Mouse (Mus musculus) kidney, postnatal 0 days (tissue): ENCODE measurements around the gene Mog. TPM values are rescaled to one million over a fixed set of nuclear protein-coding genes. Genes with fewer than 3 reads are reported as not detected.
"Not testable (repeated sequence)": the region's sequence is repeated elsewhere in the genome, so short reads cannot be mapped to it uniquely, and the experiment has no call there.

Experiments
- ATAC-seq: fragments of 200-750 bp; cut with Nextera tagmentation; replicated peaks from 2 replicates; pipeline ENCODE4 v1.8.0; 2017; ENCODE audit warnings: low read depth, moderate number of reproducible peaks, moderate TSS enrichment, moderate library complexity; ENCODE audit not compliant: low FRiP score
- DNase-seq: peaks from one replicate; pipeline ENCODE4 v3.0.0-alpha.2; 2016; ENCODE audit warnings: low spot score
- H3K27ac ChIP-seq: fragments of 300-500 bp; sonication (generic); 2 replicates; pipeline ENCODE4 v1.5.1; 2014; ENCODE audit warnings: mild to moderate bottlenecking
- H3K27me3 ChIP-seq: fragments of 300-500 bp; sonication (generic); 2 replicates; pipeline ENCODE4 v1.6.1; 2014; ENCODE audit warnings: low read length, mixed read lengths; ENCODE audit not compliant: insufficient read depth
- H3K36me3 ChIP-seq: fragments of 300-500 bp; sonication (generic); 2 replicates; pipeline ENCODE4 v1.6.1; 2014; ENCODE audit warnings: low read length, mixed read lengths; ENCODE audit not compliant: insufficient read depth
- H3K4me1 ChIP-seq: fragments of 300-500 bp; sonication (generic); replicated peaks from 2 replicates; pipeline ENCODE4 v1.6.1; 2014; ENCODE audit warnings: antibody characterized with exemption, low read length, mixed read lengths; ENCODE audit not compliant: insufficient read depth
- H3K4me2 ChIP-seq: fragments of 300-500 bp; sonication (generic); 2 replicates; pipeline ENCODE4 v1.6.1; 2014; ENCODE audit warnings: mild to moderate bottlenecking, low read length, moderate library complexity, mixed read lengths
- H3K4me3 ChIP-seq: fragments of 300-500 bp; sonication (generic); replicated peaks from 2 replicates; pipeline ENCODE4 v1.5.1; 2014; ENCODE audit warnings: low read depth, low read length
- H3K9ac ChIP-seq: fragments of 300-500 bp; sonication (generic); 2 replicates; pipeline ENCODE4 v1.6.1; 2014; ENCODE audit warnings: low read depth, low read length
- H3K9me3 ChIP-seq: fragments of 300-500 bp; sonication (generic); replicated peaks from 2 replicates; pipeline ENCODE4 v1.6.1; 2016; ENCODE audit warnings: low read length, inconsistent platforms, mixed read lengths
- CTCF ChIP-seq: IDR thresholded peaks from 2 replicates; pipeline ENCODE4 v1.5.1; 2016; ENCODE audit warnings: antibody characterized with exemption, low read depth, mild to moderate bottlenecking, moderate library complexity
- WGBS: fragments of 180-500 bp; shearing (Covaris S2); extraction: QIAGEN DNeasy Blood & Tissue Kit; methylation state at CpG from one replicate; pipeline ENCODE4 v1.1.7; 2014; 5-methylcytosine and 5-hydroxymethylcytosine counted together
- polyA plus RNA-seq: library from polyadenylated mRNA; unstranded; fragments of >200 nt; fragmentation: Nextera tagmentation; extraction: Ambion mirVana; gene quantifications from 2 replicates; pipeline ENCODE4 v1.2.1, GENCODE M21; 2015

Mog gene
- polyA plus RNA-seq, 1 experiment from 2014 or later, result not detected

DNA sequence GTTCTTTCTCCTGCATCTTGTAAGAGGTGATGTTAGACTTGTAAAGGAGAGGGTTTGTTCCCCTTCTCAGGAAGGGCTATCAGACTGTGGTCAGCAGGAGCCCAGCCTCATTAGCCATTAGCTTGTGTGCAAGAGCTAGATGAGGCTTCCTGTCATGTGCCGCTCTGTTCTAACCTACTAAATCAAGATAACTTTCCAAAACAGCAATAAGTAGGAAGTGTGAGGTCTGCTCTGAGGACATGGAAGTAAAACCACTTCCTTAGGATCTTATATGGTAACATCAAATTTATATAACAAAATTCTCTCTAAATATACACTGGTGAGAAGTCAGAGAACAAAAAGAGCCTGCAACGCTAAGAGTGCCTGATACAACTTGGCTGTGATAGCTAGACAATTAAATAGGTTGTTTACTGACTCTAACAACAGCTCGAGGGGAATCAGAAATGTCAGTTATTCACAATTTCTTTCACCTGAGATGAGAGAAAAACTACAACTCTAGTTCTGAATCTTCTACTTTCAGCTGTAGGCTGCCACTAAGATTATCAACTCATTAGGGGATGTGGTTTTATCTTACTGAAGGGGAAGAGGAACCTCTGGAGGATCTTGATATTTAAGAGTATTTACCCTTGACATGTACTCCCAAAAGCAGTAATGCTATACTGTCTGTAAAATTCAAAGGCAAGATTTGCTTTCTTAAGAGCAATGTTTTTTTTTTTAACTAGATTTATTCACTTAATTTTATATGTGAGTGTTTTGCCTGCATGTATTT is 30.7 kb downstream of the Mog start:
- 64% methylated on average over 3 of the region's 3 CpGs for WGBS
- Histone ChIP-seq H3K36me3 (no peaks in the 10 kb centered on the region), H3K27ac (no peak overlapping the region), H3K4me2 (no peak overlapping the region), H3K27me3 (peaks cover 10% of the 10 kb centered on the region; the same call in 1 of the 2 replicates), H3K4me3 (no peak overlapping the region), H3K9me3 (no peaks in the 10 kb centered on the region), H3K9ac (no peak overlapping the region), H3K4me1 (no peaks in the 10 kb centered on the region)
- ATAC-seq (no peak), DNase-seq (no peak)
- no peak for TF ChIP-seq CTCF

DNA sequence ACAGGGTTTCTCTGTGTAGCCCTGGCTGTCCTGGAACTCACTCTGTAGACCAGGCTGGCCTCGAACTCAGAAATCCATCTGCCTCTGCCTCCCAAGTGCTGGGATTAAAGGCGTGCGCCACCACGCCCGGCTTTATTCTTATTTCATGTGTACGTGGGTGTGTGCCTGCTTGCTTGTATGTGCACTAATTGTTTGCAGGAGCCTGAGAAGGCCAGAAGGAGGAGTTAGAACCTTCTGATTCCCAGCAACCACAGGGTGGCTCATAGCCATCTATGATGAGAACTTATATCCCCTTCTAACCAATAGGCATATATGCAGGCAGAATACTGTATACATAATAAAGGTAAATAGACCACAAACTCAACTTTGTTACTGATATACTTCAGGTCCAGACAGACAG is 32.6 kb downstream of the Mog start:
- H3K27ac ChIP-seq, H3K4me1 ChIP-seq, ATAC-seq, H3K9me3 ChIP-seq, H3K4me3 ChIP-seq, H3K4me2 ChIP-seq, DNase-seq, H3K9ac ChIP-seq, H3K36me3 ChIP-seq: not testable (repeated sequence)
- WGBS, result 93% methylated on average over 6 of the region's 6 CpGs
- peaks cover 10% of the 10 kb centered on the region; the same call in 1 of the 2 replicates for H3K27me3 ChIP-seq

DNA sequence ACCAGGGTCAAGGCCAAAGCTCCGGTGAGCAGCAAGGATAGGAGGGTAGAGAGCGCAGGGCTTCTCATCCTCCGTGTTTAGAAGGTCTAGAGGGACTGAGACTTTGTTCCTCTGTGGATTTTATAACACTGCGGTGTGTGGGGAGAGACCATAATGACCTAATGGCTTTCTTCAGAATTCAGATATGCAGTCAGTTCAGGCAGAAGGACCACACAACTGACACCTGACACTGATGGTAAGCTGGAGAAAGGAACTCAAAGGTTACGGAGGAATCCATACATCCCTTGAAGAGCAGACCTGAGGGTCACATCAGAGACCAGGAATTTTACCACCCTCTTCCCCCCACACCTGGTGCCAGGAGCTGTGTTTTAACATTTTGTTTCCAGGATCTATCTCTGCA is 33.8 kb downstream of the Mog start, which contains the start of gene H2-M5:
TSS of gene H2-M5 (minus strand) at position 101 of the 400 bp plus-strand sequence.
- no peak for ATAC-seq
- 0 out of 2 replicates have a peak within 1 kb of the TSS, but pooled peaks have one; percentile 13 for H3K4me3 ChIP-seq

GRCm38 (mm10) chr17:36988475-36988874 is 34.7 kb downstream of the Mog start:
- peak overlapping the region; percentile 35 for H3K4me2 ChIP-seq
- H3K27me3 ChIP-seq, result peaks cover 10% of the 10 kb centered on the region; the same call in 1 of the 2 replicates
- H3K4me3 ChIP-seq, result 0 out of 2 replicates have a peak overlapping the region, but pooled peaks have one; percentile 13
- H3K4me1 ChIP-seq, result no peaks in the 10 kb centered on the region
- H3K27ac ChIP-seq, result no peak overlapping the region
- DNase-seq (no peak), ATAC-seq (no peak)
- TF ChIP-seq CTCF, result no peak
- H3K9me3 ChIP-seq, result no peaks in the 10 kb centered on the region
- H3K36me3 ChIP-seq, result no peaks in the 10 kb centered on the region
- no peak overlapping the region for H3K9ac ChIP-seq
- WGBS, result 10% methylated on average over 24 of the region's 24 CpGs

More for the DNA sequence above, 33.8 kb downstream of the Mog start, which contains the start of gene H2-M5:
- DNase-seq, result no peak
- 24% methylated on average over 5 of the region's 5 CpGs for WGBS
- no peak for TF ChIP-seq CTCF
- peak within 1 kb of the TSS; percentile 35 for H3K4me2 ChIP-seq
- no peaks in the 10 kb centered on the region for H3K36me3 ChIP-seq
- H3K4me1 ChIP-seq, result no peaks in the 10 kb centered on the region
- peaks cover 10% of the 10 kb centered on the region; the same call in 1 of the 2 replicates for H3K27me3 ChIP-seq
- H3K9ac ChIP-seq, result no peak within 1 kb of the TSS
- H3K9me3 ChIP-seq, result no peaks in the 10 kb centered on the region
- no peak within 1 kb of the TSS for H3K27ac ChIP-seq

DNA sequence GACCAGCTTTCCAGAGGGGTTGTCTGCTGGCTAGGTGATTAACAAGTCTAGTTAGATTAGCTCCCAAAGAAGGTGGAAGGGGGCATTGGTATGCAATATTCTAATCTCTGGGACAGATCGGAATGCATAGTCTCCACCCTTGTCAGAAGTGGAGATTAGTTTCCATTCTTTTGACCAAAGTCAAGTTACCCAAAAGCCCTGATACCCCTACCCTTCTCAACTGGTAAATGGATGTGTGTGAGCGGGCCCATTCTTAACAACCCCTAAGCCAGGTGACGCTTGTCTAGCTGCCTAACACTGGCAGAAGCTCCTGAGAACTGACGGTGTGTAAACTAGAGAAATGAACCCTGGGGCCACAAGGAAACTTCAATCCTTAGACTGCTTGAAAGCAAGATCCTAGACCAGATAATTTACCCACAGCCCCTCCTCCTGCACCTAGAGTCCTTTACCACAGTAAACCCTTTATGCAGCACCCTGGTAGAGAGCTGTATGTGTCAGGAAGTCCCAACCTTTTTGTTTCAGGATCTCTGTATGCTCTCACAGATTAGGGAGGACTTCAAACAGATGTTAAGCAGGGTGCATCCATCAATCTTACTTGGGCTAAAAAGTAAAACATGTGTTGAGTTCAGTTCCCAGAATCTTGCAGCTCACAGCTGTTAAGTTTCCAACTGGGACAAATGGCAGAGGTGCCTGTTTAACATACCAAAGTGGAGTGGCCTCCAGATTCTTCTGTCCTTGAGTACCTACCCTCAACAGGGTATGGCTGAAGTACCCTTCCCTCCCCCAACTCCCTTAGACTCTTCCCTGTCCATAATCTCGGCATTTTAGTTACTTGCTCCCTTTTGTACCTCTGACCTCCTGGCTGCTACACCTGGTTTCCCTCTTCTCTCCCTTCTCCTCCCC is 40.7 kb downstream of the Mog start:
- Histone ChIP-seq H3K4me1 (no peaks in the 10 kb centered on the region), H3K4me2 (no peak overlapping the region), H3K27me3 (no peaks in the 10 kb centered on the region), H3K36me3 (no peaks in the 10 kb centered on the region), H3K4me3 (no peak overlapping the region), H3K9ac (no peak overlapping the region), H3K9me3 (no peaks in the 10 kb centered on the region), H3K27ac (no peak overlapping the region)
- no peak for TF ChIP-seq CTCF
- WGBS, result 36% methylated on average over 5 of the region's 5 CpGs
- DNase-seq (no peak), ATAC-seq (no peak)

DNA sequence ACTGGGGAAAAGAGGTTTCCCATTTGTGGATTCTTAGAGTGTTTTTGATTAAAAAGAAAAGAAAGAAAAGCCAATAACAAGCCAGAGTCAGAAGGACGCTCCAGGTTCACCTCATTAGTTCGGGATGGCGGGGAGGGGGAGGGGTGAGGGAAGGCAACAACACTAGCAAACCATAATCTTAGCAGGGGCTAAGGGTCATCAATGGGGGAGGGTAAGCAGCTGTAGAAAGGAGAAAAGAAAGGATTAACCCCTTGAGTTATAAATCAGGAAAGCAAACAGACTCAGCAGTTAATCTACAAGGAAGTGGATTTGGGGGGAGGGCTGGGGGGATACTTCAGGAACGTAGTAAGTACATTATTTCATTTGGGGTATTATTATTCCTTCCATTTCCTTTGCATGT is 41.4 kb downstream of the Mog start:
- Histone ChIP-seq H3K9me3 (no peaks in the 10 kb centered on the region), H3K36me3 (no peaks in the 10 kb centered on the region), H3K4me1 (no peaks in the 10 kb centered on the region), H3K9ac (no peak overlapping the region), H3K27me3 (no peaks in the 10 kb centered on the region), H3K27ac (no peak overlapping the region), H3K4me3 (no peak overlapping the region), H3K4me2 (peak overlapping the region; percentile 44)
- no peak for DNase-seq
- ATAC-seq, result no peak
- 4% methylated on average over 4 of the region's 4 CpGs for WGBS
- TF ChIP-seq CTCF, result no peak
